Mouse (Mus musculus) T-helper 2 cell (primary cell): ENCODE data around the gene Zfp580.

Experiments used
- in situ Hi-C: fragments of 300-600 bp; cut with MboI, MseI; formaldehyde crosslinking; loops from one replicate; pipeline ENCODE4 v1.15.1; 2025; ENCODE audit warnings: high pct_unique_total_duplicates

Zfp580 gene

GRCm38 (mm10) chr7:5092831-5093510 lies 41.6 kb downstream of the Zfp580 start:
- in situ Hi-C loops = loop anchor here (25.0 kb wide), 1 partner anchor 1294 kb away; the partner anchor contains the start of genes Smim17 and Zfp28

- in situ Hi-C loops = loop anchor here (25.0 kb wide), 1 partner anchor 1289 kb away; the partner anchor contains the start of genes Smim17 and Zfp28
Measured at GRCm38 (mm10) chr7:5098769-5099168, 47.4 kb downstream of the Zfp580 start.

GRCm38 (mm10) chr7:5099796-5100195 lies 48.5 kb downstream of the Zfp580 start:
- in situ Hi-C loops = loop anchor here (25.0 kb wide), 1 partner anchor 1288 kb away; the partner anchor contains the start of genes Smim17 and Zfp28

DNA sequence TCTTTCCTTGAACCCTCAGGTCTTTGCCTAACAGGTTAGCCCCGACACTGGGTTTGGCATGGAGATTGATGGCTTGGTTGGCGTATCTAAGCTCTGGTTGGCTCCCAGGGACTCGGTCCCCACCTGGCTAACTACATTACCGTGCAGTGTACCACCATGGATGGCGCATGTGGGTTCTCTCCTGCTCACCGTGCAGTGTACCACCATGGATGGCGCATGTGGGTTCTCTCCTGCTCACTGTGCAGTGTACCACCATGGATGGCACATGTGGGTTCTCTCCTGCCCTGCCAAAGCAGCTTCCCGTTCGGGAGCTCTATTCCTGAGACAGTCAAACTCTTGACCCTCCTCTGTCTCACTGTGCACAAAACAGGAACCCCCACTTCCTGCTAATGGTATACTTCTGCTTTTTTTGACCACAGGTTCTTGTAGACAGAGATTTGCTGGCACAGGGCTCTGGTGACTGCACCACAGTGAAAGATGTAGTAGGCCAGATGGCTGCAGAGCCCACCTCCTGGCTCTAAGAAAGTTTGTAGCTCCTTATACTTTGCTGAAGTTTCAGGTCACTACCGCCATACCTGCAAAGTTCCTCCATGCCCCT lies 49.8 kb downstream of the Zfp580 start:
- in situ Hi-C loops = no loop called here

- in situ Hi-C loops = no loop called here
Measured at GRCm38 (mm10) chr7:5102564-5102963, 51.2 kb downstream of the Zfp580 start.
